Mouse (Mus musculus) C2C12 (cell line): ENCODE data around the gene Nckap5l.
"Not testable (repeated sequence)": the region's sequence is repeated elsewhere in the genome, so short reads cannot be mapped to it uniquely, and the experiment has no call there.

ENCODE experiments used
- CEBPB ChIP-seq: IDR thresholded peaks from one replicate; pipeline ENCODE4 v1.6.1; 2011; ENCODE audit warnings: low read depth, mild to moderate bottlenecking, control low read depth, moderate library complexity
- CTCF ChIP-seq: IDR thresholded peaks from one replicate; pipeline ENCODE4 v1.5.1; 2011; ENCODE audit not compliant: control insufficient read depth, insufficient read depth, insufficient read length
- MAX ChIP-seq: IDR thresholded peaks from one replicate; pipeline ENCODE4 v1.6.1; 2011; ENCODE audit warnings: mild to moderate bottlenecking, control low read depth
- MYOD1 ChIP-seq: IDR thresholded peaks from one replicate; pipeline ENCODE4 v1.6.1; 2011; ENCODE audit warnings: low read depth; ENCODE audit not compliant: control insufficient read depth, insufficient read length
- MYOG ChIP-seq: IDR thresholded peaks from one replicate; pipeline ENCODE4 v1.6.1; 2011; ENCODE audit not compliant: control insufficient read depth, insufficient read length; ENCODE audit errors: extremely low read depth
- USF1 ChIP-seq: IDR thresholded peaks from one replicate; pipeline ENCODE4 v1.6.1; 2011; ENCODE audit warnings: low read depth, mild to moderate bottlenecking, control low read depth, moderate library complexity

- TF ChIP-seq MYOG, CTCF, USF1, MYOD1, MAX, CEBPB: not testable (repeated sequence)
Measured at GRCm38 (mm10) chr15:99446136-99446535, 11.4 kb downstream of the Nckap5l start.
